Mouse (Mus musculus) embryonic facial prominence, embryonic 14.5 days (tissue): ENCODE results near the gene Lsm14a. TPM values are rescaled to one million over a fixed set of nuclear protein-coding genes. Genes with fewer than 3 reads are reported as not detected.

Experiments
- ATAC-seq: fragments of 200-750 bp; cut with Nextera tagmentation; 2 replicates; pipeline ENCODE4 v1.8.0; 2017; ENCODE audit warnings: low read depth, moderate number of reproducible peaks, moderate TSS enrichment
- DNase-seq: peaks from one replicate; pipeline ENCODE4 v3.0.0-alpha.2; 2015; ENCODE audit warnings: low spot score
- H3K27ac ChIP-seq: fragments of 300-500 bp; sonication (generic); replicated peaks from 2 replicates; pipeline ENCODE4 v1.5.1; 2014; ENCODE audit warnings: low read depth, mild to moderate bottlenecking, low read length, moderate library complexity
- H3K27me3 ChIP-seq: fragments of 300-500 bp; sonication (generic); replicated peaks from 2 replicates; pipeline ENCODE4 v1.6.1; 2014; ENCODE audit warnings: low read length; ENCODE audit not compliant: control insufficient read depth, insufficient read depth
- H3K36me3 ChIP-seq: fragments of 300-500 bp; sonication (generic); 2 replicates; pipeline ENCODE4 v1.6.1; 2014; ENCODE audit warnings: low read length, mixed read lengths; ENCODE audit not compliant: control insufficient read depth, insufficient read depth
- H3K4me1 ChIP-seq: fragments of 300-500 bp; sonication (generic); 2 replicates; pipeline ENCODE4 v1.6.1; 2014; ENCODE audit warnings: antibody characterized with exemption, low read length; ENCODE audit not compliant: control insufficient read depth, insufficient read depth
- H3K4me2 ChIP-seq: fragments of 300-500 bp; sonication (generic); 2 replicates; pipeline ENCODE4 v1.6.1; 2014; ENCODE audit warnings: low read depth, mild to moderate bottlenecking, low read length, moderate library complexity, mixed read lengths
- H3K4me3 ChIP-seq: fragments of 300-500 bp; sonication (generic); 2 replicates; pipeline ENCODE4 v1.5.1; 2014; ENCODE audit warnings: low read depth, mild to moderate bottlenecking, low read length
- H3K9ac ChIP-seq: fragments of 300-500 bp; sonication (generic); 2 replicates; pipeline ENCODE4 v1.6.1; 2014; ENCODE audit warnings: low read depth, mild to moderate bottlenecking, low read length, moderate library complexity, mixed read lengths
- H3K9me3 ChIP-seq: fragments of 300-500 bp; sonication (generic); 2 replicates; pipeline ENCODE4 v1.6.1; 2016; ENCODE audit warnings: low read length; ENCODE audit not compliant: control insufficient read depth
- WGBS: fragments of 180-500 bp; shearing (Covaris S2); extraction: QIAGEN DNeasy Blood & Tissue Kit; methylation state at CpG from one replicate; pipeline ENCODE4 v1.1.7; 2014; 5-methylcytosine and 5-hydroxymethylcytosine counted together
- polyA plus RNA-seq: library from polyadenylated mRNA; unstranded; fragments of >200 nt; fragmentation: Nextera tagmentation; extraction: Ambion mirVana; gene quantifications from 2 replicates; pipeline ENCODE4 v1.2.1, GENCODE M21; 2014

The Lsm14a gene
- polyA plus RNA-seq, 1 experiment from 2014 or later: 62.7 TPM

GRCm38 (mm10) chr7:34319123-34319522, 74.0 kb downstream of the Lsm14a start:
- no peaks in the 10 kb centered on the region for H3K4me1 ChIP-seq
- no peak overlapping the region for H3K4me2 ChIP-seq
- H3K4me3 ChIP-seq: no peak overlapping the region
- H3K27ac ChIP-seq: no peak overlapping the region
- no peaks in the 10 kb centered on the region for H3K9me3 ChIP-seq
- WGBS: 51% methylated on average over 2 of the region's 2 CpGs
- DNase-seq (peak; percentile 81), ATAC-seq (no peak)
- no peak overlapping the region for H3K9ac ChIP-seq
- no peaks in the 10 kb centered on the region for H3K36me3 ChIP-seq
- H3K27me3 ChIP-seq: no peaks in the 10 kb centered on the region

GRCm38 (mm10) chr7:34317901-34318476, 75.1 kb downstream of the Lsm14a start:
- H3K4me2 ChIP-seq: no peak overlapping the region
- no peaks in the 10 kb centered on the region for H3K27me3 ChIP-seq
- H3K27ac ChIP-seq: peak overlapping the region; percentile 54; the same call in 1 of the 2 replicates
- H3K9ac ChIP-seq: no peak overlapping the region
- no peaks in the 10 kb centered on the region for H3K9me3 ChIP-seq
- H3K4me1 ChIP-seq: no peaks in the 10 kb centered on the region
- ATAC-seq (peak; percentile 66; the same call in 1 of the 2 replicates), DNase-seq (peak; percentile 89)
- no peaks in the 10 kb centered on the region for H3K36me3 ChIP-seq
- no peak overlapping the region for H3K4me3 ChIP-seq
- WGBS: 37% methylated on average over 7 of the region's 7 CpGs

- Histone ChIP-seq H3K27ac (peak within 1 kb of the TSS; percentile 87), H3K4me2 (peak within 1 kb of the TSS; percentile 76), H3K9ac (peak within 1 kb of the TSS; percentile 94), H3K4me1 (0 out of 2 replicates have a peak, but pooled peaks cover 4% of the 10 kb centered on the region), H3K27me3 (no peaks in the 10 kb centered on the region), H3K4me3 (peak within 1 kb of the TSS; percentile 89), H3K9me3 (no peaks in the 10 kb centered on the region), H3K36me3 (no peaks in the 10 kb centered on the region)
- DNase-seq (peak; percentile 87), ATAC-seq (peak; percentile 92)
- under 1% methylated on average over 18 of the region's 41 CpGs for WGBS
These were observed 79.7 kb downstream of the Lsm14a start, which contains the start of gene 4931406P16Rik for GRCm38 (mm10) chr7:34313443-34313875. Gene 4931406P16Rik, minus strand, starts transcription at chr7:34313551.

GRCm38 (mm10) chr7:34312786-34313442, 80.2 kb downstream of the Lsm14a start:
- DNase-seq: peak; percentile 61
- H3K4me1 ChIP-seq: 0 out of 2 replicates have a peak, but pooled peaks cover 4% of the 10 kb centered on the region

GRCm38 (mm10) chr7:34309186-34309764, 83.8 kb downstream of the Lsm14a start:
- Histone ChIP-seq H3K4me1 (0 out of 2 replicates have a peak, but pooled peaks cover 4% of the 10 kb centered on the region), H3K4me2 (no peak overlapping the region), H3K9me3 (no peaks in the 10 kb centered on the region), H3K27me3 (no peaks in the 10 kb centered on the region), H3K27ac (no peak overlapping the region), H3K36me3 (0 out of 2 replicates have a peak, but pooled peaks cover 3% of the 10 kb centered on the region), H3K9ac (no peak overlapping the region), H3K4me3 (no peak overlapping the region)
- ATAC-seq (no peak), DNase-seq (no peak)
- WGBS: 55% methylated on average over 5 of the region's 5 CpGs

More at GRCm38 (mm10) chr7:34312786-34313442, 80.2 kb downstream of the Lsm14a start:
- Histone ChIP-seq H3K4me2 (peak overlapping the region; percentile 76), H3K27me3 (no peaks in the 10 kb centered on the region), H3K27ac (peak overlapping the region; percentile 87), H3K9ac (peak overlapping the region; percentile 94), H3K4me3 (peak overlapping the region; percentile 89), H3K9me3 (no peaks in the 10 kb centered on the region), H3K36me3 (no peaks in the 10 kb centered on the region)
- WGBS: 0% methylated on average over 4 of the region's 73 CpGs
- peak; percentile 88 for ATAC-seq

- no peaks in the 10 kb centered on the region for H3K9me3 ChIP-seq
- DNase-seq (no peak), ATAC-seq (no peak)
- no peak overlapping the region for H3K4me2 ChIP-seq
- no peak overlapping the region for H3K27ac ChIP-seq
- H3K27me3 ChIP-seq: no peaks in the 10 kb centered on the region
- no peak overlapping the region for H3K4me3 ChIP-seq
- H3K4me1 ChIP-seq: 0 out of 2 replicates have a peak, but pooled peaks cover 4% of the 10 kb centered on the region
- WGBS: 69% methylated on average over 5 of the region's 5 CpGs
- H3K36me3 ChIP-seq: 0 out of 2 replicates have a peak, but pooled peaks cover 3% of the 10 kb centered on the region
- H3K9ac ChIP-seq: no peak overlapping the region
These were observed 84.5 kb downstream of the Lsm14a start for GRCm38 (mm10) chr7:34308586-34308985.

GRCm38 (mm10) chr7:34305454-34305853, 87.7 kb downstream of the Lsm14a start:
- Histone ChIP-seq H3K9ac (no peak overlapping the region), H3K4me3 (no peak overlapping the region), H3K4me2 (no peak overlapping the region), H3K27me3 (no peaks in the 10 kb centered on the region), H3K4me1 (0 out of 2 replicates have a peak, but pooled peaks cover 4% of the 10 kb centered on the region), H3K36me3 (0 out of 2 replicates have a peak, but pooled peaks cover 3% of the 10 kb centered on the region), H3K27ac (no peak overlapping the region), H3K9me3 (no peaks in the 10 kb centered on the region)
- no peak for DNase-seq
- ATAC-seq: no peak
- WGBS: 66% methylated on average over 4 of the region's 4 CpGs

GRCm38 (mm10) chr7:34302651-34303050, 90.5 kb downstream of the Lsm14a start:
- peaks cover 4% of the 10 kb centered on the region; the same call in 1 of the 2 replicates for H3K4me1 ChIP-seq
- no peak overlapping the region for H3K4me3 ChIP-seq
- no peak for ATAC-seq
- no peak for DNase-seq
- no peak overlapping the region for H3K4me2 ChIP-seq
- H3K27me3 ChIP-seq: no peaks in the 10 kb centered on the region
- WGBS: 82% methylated on average over 1 of the region's 1 CpGs
- no peaks in the 10 kb centered on the region for H3K9me3 ChIP-seq
- H3K36me3 ChIP-seq: 0 out of 2 replicates have a peak, but pooled peaks cover 2% of the 10 kb centered on the region
- peak overlapping the region; percentile 25; the same call in 1 of the 2 replicates for H3K27ac ChIP-seq
- no peak overlapping the region for H3K9ac ChIP-seq
